Mouse (Mus musculus) MN1 (cell line): ENCODE results near the gene Nup107.

ENCODE experiments used
- DNase-seq: peaks from one replicate; pipeline ENCODE4 v3.0.0-alpha.2; 2016; ENCODE audit warnings: low spot score

The Nup107 gene

DNA sequence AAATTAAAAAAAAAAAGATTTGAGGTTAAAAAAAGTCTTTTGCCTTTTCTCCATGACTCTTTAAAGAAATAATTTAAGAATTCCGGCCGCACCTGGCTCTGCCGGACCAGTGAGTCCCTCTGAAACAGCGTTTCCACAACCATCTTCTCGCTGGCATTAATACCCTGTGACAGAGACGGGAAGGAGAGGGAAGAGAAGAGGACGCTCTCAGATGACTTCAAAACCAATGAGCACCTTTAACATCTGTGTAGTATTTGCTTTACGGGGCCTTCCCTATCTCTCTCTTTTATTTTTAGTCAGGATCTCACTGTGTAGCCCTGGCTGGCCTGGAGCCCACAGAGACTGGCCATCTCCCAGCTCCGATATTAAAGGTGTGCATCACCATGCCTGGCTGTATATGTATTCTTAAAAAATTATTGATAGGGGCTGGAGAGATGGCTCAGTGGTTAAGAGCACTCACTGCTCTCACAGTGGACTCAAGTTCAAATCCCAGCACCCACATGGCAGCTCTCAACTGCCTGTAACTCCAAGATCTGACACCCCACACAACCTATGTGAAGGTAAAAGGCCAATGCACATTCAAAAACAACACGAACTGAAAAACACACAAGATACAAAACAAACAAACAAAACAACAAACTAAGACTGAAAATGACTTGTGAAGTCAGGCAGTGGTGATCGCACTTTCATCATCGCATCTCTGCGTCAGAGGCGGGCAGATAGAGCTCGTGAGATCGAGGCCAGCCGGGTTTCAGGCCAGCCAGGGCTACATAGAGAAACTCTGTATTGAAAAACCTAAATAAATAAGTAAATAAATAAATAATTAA, 14.8 kb downstream of the Nup107 start:
- DNase-seq, result no peak

DNA sequence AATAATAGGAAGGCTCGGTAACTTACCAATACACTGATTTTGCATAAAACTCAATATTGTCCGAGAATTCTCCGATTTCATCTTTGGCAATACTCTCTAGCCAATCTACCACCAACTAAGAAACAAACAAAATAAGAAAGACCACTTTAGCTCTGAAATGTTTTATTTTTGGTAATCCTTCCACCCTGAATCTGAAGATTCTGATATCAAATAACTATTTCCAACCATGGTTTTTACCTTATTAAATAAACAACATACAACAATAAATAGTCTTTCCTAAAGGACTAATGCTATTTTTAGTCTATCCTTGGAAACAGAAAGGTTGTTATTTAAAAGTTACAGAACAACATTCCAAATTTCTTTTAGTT, 15.4 kb downstream of the Nup107 start:
- no peak for DNase-seq

DNA sequence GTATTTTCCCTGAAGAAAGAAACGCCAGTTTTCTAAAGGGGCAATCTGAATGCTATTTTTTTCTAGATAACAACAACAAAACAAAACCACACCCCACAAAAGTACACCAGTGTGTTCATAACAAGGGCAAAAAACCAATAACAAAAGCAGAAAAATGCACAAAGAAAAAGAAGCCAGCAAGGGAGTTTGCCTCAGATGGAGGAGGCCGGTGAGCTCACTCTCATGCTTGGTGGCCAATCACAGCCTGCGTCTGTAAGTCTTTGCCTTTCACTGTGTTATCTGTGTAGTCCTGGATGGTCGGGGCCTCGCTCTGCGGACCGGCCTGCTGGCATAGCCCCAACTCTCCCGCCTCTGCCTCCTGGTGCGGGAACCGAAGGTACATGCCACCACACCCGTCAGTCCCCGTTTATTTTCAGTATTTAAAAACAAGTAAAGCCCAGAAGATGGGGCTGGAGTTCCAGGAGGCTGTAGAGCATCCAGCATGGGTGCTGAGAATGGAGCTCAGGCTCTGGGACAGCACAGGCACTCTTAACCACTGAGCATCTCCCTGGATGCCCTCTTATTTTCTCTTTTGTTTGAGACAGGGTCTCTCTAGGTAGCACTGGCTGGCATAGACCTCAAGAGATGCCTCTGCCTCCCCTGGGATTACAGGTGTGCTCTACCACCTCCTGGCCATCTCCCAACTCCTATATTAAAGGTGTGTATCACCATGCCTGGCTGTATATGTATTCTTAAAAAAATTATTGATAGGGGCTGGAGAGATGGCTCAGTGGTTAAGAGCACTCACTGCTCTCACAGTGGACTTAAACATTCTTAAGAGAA, 16.0 kb downstream of the Nup107 start:
- DNase-seq, result no peak

DNA sequence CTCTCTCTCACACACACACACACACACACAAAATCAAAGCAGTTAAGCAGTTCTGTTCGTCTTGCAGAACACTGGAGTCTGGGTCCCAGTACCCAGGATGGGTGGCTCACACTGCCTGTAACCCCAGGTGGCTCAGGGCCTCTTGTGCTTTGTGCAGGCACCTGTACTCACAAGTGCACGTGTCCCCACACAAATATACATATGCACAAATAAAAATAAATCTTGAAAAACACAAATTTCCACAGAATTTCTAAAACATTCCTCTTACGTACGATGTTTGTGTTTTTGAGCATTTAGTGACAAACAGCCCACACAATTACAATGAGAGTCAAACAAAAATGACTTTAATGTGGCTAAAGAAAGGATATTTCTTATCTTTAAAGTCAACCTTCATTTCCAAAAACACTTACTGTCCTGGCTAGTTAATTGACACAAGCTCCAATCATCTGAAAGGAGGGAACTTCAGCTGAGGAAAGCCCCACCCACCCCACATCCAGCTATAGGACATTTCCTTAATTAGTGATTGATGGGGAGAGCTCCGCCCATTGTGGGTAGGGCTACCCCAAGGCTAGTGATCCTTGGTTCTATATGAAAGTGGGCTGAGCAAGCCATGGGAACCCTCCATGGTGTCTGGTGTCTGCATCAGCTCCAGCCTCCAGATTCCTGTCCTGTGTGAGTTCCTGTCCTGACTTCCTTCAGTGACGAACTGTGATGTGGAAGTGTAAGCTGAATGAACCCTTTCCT, 16.9 kb downstream of the Nup107 start:
- no peak for DNase-seq

DNA sequence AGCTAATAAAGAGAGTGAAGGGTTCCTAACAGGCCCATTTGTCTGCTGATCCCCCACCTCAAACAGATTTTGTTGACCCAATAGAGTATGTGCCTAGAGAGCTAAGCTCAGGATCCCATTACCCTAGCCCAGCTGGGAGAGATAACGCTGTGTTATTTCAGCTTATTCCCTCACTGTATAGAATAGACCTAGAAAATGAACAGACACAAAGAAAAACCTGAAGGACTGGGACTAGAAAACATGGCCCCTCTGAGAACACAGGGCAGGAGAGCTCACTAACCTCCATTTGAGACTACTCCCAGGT, 17.7 kb downstream of the Nup107 start:
- no peak for DNase-seq

DNA sequence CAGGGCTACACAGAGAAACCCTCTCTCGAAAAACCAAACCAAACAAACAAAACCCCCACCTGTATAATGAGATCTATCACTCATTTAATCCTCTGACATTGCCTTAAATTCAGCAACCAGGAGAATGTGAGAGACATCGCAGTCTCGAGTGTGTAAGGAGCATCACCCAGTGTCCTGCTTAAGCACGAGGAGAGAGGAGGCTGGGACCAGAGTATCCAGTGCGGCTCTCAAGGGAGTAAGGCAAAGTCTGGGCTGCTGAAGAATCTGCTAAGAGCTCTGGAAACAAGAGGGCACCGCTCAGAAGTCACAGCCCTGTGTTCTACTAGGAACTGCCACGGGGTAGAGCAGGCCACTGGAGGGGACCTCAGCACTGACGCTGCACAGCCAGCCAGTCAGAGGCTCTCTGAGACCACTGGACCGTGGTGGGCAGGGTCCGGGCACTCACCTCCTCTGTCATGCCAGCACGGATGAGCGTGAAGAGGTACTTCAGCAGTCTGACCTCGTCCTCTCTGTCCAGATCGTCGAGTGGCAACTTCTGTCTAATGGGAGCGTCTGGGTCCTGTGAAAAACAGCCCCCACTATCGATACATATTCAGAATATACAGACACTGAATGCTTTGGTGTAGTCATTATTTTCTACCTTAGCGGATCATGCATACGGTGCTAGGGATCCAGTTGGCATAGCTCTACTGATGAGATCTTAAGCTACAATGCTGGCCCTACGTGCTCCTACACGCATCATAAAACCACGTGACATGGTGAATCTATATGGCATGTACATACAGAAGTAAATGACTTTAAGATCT, 18.3 kb downstream of the Nup107 start:
- no peak for DNase-seq

DNA sequence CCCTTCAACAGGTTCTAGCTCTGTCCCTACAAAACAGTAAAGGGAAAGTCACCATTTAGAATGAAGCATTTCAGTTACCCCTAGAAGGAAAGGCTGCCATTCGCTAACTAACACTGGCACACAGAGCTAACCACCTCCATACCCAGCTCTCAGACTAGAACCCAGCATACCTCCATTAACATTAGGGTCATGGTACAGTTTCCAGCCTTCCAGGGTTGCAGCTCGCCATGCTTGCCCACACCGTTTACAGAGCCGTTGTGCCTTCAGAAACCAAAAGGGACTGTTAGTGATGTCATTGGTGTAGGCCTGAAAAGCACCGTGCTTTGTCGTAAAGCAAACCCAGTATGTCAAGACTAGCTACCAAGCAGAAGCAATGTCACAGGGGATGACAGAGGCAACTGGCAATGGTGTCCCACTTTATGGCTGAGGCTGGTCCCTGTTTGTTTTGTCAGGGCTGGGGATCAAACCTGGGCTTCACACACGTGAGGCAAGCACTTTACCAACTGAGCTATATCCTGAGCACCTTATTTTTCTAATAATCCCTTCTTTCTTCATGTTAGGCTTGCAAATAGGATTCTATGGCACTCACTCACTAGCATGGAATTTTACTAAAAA, 19.3 kb downstream of the Nup107 start:
- DNase-seq, result no peak

DNA sequence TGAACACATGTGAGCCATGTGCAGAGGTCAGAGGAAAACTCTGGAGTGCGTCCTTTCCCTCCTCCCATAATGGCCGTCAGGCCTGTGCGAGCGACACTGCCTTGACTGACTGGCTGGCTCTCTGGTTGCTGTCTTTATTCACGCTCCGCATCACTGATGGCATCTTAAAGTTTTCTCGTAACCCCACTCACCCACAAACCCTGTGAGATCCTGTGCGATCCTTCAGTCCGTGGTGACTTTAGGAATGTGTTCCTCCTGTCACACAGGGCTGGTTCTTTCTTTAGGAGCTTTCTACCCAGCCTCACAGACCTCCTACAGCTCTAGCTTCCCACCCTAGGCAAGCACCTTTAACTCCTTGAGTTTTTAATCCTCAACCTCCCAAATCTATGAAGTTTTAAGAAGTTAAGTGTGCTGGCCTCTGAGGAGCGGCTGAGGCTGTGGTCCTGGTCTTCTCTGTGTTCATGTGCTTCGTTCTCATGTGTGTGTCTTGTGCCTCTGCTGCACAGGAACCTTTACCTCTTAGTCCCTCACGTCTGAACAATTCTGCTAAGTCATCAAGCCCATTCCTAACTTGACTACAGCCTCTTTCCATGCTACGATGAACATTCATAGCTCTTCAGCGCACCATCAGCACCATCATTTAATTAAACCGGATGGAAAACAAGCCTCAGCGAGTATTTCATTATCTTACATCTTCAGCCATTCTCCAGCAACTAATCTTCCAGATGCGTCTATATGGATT, 20.0 kb downstream of the Nup107 start:
- DNase-seq, result peak; percentile 43

DNA sequence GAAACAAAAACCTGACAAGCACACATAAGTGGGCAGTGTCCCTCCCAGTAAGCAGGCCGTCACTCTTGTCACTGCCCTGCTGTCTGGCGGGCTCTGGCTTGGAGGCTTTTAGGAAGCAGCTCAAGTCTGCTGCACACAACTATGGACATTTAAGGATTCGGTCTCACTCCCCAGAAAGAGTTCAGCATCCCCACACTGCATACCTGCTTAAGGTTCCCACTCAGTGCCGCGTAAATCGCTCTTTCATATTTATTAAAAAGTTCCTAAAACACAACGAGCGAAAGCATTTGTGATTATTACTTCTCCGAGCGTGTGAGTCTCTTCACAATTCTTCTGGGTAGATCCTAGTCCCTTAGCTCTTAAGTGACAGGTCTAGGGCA, 21.4 kb downstream of the Nup107 start:
- no peak for DNase-seq

DNA sequence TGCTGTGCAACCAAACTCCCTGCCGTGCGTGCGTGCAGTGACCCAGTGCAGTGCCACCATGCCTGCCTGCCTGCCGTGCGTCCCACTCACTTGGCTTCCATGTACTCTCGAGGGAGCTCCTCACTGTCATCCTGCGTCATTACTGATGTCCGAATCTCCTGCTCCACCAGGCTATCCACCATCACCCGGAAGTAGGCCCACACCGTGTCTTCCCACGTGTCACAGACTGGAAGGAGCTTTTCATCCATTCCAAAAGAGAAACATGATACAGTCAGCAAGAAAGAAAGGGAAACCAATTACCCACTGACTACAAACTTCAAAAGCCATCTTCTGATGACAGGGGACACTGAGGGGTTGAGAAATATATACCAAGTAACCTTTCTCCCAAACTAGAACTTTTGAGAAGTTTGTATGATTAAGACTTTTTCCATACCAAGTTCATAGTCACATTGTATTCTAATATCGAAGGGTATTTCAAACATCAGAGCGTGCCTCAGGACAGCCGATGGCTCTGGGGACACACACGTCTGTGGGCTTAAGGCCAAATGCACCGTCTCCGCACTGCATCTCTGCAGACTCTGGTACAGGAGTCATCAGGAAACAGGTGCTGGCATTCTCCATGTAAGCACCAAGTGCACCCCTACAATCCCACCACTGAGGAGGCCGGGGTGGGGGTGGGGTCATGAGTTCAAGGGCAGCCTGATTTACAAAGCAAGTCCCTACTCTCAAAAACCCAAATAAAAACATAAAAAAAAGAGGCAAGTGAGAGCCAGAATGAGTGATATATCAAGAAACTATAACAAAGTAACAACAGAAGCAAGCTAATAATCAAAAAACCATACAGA, 22.0 kb downstream of the Nup107 start:
- no peak for DNase-seq

DNA sequence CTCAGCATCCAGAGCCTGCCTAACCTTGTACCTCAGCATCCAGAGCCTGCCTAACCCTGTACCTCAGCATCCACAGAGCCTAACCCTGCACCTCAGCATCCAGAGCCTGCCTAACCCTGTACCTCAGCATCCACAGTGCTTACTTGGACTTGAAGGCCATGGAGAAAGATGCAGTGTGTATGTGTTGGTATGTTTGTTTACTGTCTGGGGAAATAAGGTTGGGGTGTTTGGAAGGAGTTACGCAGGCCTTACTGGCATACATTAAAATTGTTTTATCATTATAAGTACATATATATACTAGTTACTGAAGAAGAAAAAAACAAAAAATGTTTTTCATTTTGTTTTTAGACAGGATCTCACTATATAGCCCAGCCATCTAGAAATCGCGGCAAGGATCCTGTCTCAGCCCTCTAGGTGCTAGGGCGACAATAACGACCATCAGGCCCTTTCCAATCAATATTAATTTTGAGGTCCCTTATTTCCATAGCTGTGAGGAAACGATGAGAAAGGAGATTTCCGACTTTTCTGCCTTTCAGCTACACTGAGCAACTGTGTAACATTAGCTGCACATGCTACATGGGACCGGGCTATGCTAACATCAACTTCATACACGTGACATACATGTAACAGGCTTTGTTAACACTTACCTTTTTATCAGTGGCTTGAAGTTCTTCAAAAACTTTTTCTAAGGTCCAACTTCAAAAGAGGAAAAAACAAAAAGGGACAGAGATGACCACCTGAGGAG, 22.8 kb downstream of the Nup107 start:
- DNase-seq, result no peak

DNA sequence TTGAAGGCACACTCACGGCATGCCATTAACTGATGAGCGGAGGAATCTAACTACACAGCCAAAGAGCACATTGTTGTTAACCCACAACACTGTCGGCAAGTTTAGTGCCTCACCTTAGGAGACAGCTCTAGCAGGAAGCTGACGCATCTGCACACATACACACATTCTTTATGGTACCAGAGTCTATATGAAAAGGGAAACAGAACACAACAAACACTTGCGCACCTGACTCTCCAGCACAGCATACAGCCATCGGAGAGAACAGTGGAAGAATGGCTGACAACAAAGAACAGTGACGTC, 24.4 kb downstream of the Nup107 start:
- DNase-seq, result no peak

DNA sequence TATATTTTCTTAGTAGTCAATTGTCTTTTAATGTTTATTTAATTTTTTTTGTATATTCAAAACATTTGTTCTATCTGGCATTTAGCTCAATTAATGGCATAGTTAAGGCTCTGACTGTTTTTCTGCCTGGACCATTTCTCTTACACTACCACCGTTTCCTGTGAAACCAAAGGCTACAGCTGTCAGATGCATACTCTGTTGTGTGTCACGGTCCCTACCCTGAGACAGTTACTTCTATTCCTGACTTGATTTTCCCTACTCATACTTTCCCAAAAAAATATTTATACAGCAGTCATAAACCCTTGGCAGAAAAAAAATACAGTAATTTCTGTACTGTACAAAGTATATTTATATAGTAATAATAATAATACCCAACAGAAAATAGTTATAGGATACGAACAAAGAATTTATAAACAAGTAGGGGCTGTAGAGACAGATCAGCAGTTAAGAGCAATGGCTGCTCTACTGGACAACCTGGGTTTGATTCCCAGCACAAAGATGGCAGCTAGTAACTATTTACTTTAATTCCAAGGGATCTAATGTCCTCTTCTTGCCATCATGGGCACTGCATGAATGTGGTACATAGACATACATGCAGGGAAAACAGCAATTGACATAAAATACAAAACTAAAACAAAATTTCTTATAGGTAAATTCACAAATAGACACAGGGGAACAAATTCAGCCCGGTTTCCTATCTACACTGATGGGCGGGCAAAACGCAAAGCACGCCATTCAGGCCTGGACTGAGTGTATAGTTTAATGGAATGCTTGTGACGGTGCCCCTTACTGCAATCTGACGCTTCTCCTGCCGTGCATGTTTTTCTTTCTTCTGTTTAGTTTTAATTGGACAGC, 25.0 kb downstream of the Nup107 start:
- DNase-seq, result no peak

DNA sequence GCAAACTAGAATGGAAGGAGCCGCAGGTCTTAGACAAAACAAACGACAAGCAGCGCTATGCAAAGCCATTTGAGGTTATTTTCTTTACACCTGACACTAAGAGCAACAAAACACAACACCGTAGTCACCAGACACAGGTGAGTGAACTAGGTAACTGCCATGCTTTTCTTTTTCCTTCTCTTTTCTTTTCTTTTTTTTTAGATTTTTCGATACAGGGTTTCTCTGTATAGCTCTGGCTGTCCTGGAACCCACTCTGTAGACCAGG, 25.7 kb downstream of the Nup107 start:
- no peak for DNase-seq

DNA sequence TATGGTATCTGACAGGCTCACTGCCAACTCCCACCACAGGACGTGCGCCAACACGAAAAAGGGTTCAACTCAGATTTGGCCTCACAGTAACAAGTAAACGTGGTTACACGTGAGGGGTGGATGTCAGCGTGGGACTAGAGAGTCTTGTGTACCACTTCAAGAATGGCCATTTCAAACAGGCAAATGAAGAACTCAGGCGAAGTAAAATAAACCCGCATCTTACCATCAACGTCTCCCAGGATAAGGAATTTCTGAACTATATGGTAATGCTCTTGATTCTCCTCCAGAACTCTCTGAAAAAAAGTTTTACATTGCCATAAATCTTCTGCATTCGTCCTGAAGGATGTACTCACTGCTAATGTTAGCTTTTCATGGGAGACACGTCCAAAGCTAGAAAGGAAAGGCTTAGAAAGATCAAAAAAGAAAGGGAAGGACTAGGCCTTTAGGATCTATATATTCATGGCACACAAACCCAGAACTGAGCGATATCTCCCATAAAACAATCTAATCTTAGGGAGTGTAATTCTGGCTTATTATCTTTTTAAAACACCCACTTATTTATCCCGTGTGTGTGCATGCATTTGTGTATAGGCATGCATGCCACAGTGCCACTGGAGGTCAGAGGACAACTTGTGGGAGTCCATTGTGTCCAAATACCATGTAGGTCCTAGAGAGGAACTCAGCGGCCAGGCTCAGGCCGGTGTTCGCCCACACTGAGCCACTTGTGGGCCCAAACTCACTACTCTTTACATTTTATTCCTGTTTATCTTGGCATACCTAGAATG, 26.2 kb downstream of the Nup107 start:
- DNase-seq, result no peak

DNA sequence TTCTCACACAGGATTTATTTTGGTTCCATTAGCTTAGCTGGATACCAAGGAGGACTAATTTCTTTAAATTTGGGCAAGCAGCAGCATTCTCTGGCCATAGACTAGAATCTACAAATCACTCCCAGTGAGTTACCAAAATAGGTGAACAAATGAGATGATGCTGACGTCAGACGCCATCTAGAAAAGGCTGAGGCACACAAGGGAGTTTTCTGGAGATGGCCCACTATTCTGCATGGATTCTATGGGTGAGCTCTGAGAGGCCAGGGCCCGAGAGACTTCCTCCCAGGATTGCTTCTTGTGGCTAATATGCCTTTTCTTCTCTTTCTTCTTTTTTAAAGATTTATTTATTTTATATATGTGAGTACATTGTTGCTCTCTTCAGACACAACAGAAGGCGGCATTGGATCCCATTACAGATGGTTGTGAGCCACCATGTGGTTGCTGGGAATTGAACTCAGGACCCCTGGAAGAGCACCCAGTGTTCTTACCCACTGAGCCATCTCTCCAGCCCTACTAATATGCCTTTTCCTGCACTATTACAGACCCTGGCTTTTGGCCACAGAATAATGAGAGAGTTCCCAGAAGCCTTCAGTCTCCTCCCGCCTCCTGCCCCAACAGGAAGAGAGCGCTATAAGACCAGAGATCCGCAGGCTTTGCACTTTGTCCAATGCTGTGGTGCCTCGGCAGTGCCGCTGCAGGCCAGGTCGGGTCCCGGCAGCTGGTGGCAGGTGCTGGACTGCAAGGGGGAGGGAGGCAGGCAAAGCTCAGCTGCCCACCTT, 27.2 kb downstream of the Nup107 start:
- DNase-seq, result no peak

DNA sequence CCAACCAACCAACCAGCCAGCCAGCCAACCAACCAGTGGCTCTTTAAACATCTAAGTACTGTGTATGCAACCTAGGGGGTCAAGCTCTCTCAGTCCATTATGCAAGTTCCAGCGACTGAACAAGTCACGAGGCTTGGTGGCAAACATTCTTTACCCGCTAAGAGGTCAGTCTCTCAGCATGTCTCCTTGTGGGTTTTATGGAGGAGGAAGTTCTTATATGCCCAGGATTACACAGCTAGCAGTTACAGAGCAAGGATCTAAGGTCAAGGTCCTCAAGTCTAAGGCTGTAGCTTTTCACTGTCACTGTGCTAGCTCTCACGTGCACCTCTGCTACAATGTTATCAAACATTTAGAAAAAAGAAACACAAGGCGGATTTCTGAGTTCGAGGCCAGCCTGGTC, 27.9 kb downstream of the Nup107 start:
- no peak for DNase-seq
